Mouse (Mus musculus) testis, adult 2 months (tissue): Measurements from ENCODE around the gene Runx2.

Experiments
- CTCF ChIP-seq: fragments of 200-500 bp; IDR thresholded peaks from 2 replicates; pipeline ENCODE4 v1.5.1; 2012; ENCODE audit warnings: low read depth, mild to moderate bottlenecking, inconsistent platforms, low read length, moderate library complexity; ENCODE audit not compliant: control insufficient read depth, insufficient read depth, insufficient replicate concordance
- POLR2A ChIP-seq: fragments of 200-500 bp; IDR thresholded peaks from 2 replicates; pipeline ENCODE4 v1.6.1; 2012; ENCODE audit warnings: low read depth, mild to moderate bottlenecking, inconsistent platforms, low read length, moderate library complexity; ENCODE audit not compliant: control insufficient read depth

GRCm38 (mm10) chr17:44479918-44480317 is 334.7 kb downstream of the Runx2 start:
- no peak for TF ChIP-seq CTCF
- TF ChIP-seq POLR2A, result no peak
